Mouse (Mus musculus): Measurements from ENCODE around the gene Cpeb2.

The Cpeb2 gene

DNA sequence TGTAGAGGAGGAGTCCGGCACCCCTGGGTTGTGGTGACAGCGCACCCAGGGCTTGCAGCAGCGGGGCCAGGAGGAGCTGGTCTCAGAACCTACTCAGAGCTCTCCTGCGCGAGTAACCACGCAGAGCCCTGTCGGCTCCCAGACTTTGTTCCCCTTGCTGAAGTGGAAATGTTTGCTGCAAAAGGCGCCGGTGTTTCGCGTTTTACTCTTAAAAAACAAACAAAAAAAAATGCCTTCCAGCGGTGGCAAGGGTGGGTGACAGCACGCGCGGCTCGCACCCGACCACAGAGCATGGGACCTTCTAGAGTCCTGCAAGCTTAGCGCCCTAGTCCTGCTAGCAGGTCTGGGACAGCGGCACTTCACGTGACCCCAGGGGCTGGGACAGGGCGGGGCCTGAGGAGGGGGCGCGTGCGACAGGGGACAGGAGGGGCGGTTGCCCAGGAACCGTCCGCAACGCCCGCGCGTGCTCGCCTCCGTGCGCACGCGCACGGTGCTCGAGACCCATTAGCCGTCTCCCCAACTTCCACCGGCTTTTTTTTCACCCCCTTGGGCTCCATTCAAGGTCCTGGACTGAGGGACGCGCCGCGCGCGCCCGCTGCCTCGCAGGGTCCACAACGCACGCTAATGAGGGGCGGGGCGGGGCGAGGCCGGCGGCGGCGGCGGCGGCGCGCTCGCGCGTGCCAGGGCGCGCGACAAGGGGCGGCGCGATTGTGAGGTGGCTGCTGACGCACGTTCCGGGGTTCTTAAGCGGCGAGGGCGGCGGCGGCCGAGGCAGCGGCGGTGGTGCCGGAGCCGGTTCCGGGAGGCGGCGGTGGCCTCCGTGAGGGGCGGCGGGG is at the start of gene Cpeb2:
Gene Cpeb2, plus strand, starts transcription at position 691 of the 836 bp plus-strand sequence.
- DNase-seq (ENCODE audit: low spot score), result peak; percentile 94

DNA sequence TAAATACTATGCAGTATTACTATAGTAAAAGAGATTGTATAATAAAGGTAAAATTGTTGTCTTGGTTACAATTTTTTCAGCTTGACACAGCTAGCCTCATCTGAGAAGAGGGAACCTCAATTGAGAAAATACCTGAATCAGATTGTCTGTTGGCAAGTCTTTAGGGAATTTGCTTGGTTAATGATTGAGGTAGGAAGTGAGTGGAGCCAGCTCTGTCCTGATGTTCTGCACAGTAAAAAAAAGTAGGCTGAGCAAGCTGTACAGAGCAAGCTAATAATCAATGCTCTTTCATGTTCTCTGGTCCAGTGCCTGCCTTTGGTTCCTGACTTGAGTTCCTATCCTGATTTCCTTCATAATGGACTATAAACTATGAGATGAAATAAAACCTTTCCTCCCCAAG is 49.4 kb upstream of the Cpeb2 start:
- DNase-seq (ENCODE audit: low spot score), result no peak

DNA sequence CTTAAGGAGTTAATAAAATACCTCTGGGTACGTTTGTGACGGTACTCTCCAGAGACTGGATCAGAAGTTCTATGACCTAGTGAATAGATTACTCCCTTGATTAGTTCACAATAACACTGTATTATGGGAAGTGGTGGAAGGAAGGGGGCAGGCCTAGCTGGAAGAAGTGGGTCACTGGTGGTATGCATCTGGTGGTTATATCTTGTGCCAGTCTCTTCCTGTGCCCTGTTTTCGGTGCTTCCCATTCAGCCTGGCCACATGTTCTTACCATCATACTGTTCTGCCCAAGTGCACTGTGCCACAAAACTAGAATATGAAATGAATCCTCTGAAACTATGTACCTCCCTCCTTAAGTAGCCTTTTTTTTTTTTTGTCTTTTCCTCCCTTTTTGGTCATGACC is 48.1 kb upstream of the Cpeb2 start:
- DNase-seq (ENCODE audit: low spot score), result no peak

DNA sequence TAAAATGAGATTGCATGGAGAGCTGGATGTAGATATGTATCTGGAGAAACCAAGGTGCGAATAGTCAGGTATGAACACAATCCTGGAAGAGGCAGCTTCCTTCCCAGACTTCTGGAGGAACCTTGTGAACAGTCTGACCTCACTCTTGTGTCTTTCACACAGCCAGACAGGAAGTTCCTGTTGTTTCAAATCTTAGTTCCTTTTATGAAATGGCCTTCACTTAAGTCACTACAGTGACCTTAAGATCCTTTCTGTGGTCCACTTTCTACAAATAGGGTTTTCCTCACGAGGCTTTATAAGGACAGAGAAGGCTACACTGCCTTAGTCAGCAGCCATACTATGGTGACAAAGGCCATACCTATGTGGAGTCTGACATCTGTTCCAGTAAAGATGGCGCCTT is 47.5 kb upstream of the Cpeb2 start:
- no peak for DNase-seq (ENCODE audit: low spot score)

DNA sequence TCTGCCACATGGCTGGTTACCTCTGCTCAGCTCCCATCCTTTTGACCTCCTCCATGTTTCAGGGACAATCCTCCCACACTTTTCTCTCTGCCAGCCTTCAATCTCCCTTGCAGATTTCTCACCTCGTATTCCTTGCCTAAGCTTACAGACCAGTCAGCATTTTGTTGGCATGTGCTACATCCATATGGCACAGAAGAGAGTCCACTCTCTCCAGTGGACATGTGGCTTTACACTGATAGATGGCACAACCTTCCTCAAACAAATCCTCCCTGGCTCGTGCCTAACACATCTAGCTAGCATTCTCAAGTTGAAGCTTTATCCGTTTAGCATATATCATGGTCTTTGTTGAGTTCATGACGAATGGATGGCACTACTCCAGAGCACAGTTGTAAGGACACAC is 32.3 kb upstream of the Cpeb2 start:
- DNase-seq (ENCODE audit: low spot score), result no peak

DNA sequence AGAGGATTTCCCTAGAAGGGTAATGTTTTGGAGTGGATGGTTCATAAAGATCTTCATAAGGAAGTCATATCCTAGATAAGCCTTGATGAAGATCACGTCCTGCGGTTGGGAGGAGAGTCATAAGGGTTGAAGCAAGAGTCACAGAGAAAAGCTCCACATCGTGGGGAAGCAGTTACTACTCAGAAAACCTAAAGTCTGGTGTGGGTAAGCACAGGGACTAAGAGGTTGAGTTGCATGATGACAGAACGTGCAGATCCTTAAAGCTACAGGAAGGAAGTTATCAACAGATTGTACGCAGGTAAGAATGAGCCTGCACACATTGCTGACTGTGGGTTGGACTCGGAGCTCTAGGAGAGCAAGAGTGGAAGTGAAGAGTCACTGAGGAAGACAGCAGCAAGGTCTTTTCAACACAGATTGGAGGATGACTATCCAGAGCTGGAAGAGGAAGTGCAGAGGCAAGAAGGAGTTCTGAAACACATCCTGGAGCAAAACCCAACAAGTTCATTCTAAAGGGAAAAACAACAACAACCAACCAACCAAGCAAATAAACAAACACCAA is 26.4 kb upstream of the Cpeb2 start:
- no peak for DNase-seq (ENCODE audit: low spot score)

DNA sequence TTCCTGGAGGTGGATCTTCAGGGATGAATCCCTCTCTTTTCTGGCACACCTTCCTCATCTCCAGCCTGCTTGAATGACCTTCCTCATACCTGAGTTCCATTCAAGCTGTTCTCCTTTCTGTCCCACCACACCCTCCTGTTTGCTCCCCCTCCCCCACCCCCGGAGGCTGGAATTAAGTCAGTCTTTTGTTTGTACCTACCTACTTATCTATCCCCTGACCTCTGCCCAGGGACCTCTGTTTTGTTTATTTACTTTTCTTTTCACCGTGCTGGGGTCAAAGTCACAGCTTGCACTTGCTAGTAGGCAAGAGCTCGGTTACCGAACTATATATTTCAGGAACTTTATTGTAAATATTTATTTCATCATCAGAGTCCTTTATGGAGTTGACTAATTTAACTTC is 15.5 kb upstream of the Cpeb2 start:
- no peak for DNase-seq (ENCODE audit: low spot score)

DNA sequence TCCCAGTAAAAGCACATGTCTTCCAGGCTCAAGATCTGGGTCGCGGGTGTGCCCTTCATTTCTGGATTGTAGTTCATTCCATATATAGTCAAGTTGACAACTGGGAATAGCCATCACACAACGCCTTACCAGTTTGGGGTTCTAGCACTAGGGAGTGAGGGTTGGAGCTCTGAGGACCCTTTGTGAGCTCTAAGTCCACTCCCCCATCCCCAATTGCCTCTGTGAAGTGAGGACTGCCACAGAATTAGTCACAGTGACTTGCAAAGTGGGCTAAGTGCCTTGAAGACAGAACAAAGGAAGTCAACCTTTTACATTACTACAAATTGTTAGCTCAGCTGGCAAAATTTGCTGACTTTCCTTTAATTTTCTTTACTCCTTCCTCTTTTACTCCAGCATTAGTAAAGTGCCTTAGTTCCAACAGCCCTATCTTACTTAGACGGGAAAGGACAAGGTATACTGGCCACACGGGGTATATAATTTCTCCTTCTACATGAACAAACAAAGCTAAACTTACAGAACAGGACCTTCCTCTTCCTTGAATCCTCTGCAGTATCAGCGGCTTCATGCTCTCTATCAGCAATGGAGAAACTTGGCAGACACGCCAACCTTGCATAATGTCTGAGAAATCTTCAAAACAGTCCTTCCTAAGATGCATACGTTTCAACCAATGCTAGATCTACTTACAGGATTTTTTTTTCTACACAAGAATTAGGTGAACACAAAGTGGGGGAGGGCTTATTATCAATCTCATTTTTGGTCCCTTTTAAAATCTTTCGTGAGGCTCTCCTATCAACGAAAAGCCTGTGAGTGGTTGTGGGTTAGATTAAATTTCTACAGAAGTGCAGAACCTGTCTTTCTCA is 14.8 kb upstream of the Cpeb2 start:
- peak; percentile 7 for DNase-seq (ENCODE audit: low spot score)

DNA sequence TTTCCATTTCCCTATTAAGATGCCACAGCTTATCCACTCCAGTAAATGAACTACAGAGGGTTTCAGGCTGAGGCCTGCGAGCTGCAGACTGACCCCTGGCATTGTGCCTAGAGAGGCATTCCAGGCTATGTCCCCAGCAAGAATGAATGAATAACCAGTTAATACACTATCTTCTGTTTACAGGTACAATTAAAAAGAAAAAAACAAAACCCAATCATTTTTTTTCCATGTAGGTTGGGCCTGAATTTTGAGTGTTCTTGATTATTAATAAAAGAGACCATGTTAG is 14.2 kb upstream of the Cpeb2 start:
- DNase-seq (ENCODE audit: low spot score), result no peak

DNA sequence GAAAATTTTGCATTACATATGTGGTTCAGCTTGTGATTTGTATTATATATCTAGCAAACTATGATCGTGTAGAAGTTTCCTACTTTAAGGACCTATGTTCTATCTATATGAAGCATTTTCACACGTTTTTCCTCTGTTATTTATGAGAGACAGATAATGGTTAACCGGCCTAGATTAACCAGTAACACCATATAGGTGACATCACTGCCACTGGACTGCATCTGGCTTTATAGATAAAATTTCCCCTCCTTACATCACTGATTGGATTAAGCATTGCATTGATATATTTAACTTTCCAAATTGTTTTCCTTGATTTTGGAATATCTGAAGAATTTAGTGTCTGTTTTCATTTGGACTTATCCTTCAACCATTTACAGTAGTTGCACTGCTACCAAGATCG is 9.6 kb upstream of the Cpeb2 start:
- DNase-seq (ENCODE audit: low spot score), result no peak

DNA sequence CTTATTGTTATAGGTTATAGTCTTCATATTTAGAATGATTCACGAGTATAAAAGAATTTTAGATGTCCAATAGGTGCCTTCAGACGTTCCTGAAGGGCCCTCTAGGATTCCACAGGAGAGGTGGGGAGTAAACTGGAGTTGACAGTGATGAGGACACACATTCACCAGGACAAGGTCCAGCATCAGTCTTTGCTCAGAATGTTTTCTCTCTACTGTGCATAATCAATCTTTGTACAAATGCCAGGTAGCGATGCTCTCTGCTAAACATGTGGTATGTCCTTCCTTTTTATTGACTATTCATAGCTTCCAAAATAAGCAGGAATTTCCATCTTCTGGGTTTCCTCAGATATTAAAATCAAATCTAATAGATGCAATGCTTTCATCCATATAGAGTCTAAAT is 8.7 kb upstream of the Cpeb2 start:
- no peak for DNase-seq (ENCODE audit: low spot score)

DNA sequence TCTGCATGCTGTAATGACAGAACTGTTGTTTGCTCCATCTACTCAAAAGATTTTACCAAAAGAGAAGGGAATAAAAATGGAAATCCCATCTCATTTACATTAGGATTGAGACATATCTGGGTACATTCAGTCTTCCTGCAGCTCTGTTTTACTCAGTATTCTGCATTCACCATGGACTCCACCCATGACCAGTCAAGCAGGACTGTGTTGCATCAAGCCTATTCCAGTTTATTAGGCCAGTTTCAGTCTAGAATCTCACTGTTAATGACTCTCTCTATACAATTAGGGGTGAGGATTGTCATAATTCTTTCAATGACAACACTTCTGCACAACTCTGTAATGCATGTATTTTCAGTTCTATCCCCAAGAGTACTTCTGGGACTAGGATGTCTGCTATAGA is 6.8 kb upstream of the Cpeb2 start:
- DNase-seq (ENCODE audit: low spot score), result no peak

DNA sequence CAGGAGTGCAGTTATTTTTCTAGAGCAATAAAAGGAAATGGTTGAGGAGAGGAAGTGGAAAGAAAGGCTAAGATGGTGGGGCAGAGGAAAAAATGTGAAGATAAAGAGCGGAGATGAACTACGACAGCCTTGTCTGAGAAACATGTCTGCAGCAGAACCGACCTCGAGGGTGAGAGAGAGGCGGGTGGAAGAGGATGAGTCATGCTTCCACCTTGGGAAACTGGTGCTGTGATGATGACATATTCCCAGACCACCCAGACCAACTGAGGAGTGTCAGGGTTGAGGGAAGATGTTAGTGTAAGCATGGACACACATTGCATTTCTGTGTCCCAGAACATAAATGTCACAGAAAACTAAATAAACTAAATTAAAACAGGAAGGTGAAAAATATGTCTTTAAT is 5.4 kb upstream of the Cpeb2 start:
- DNase-seq (ENCODE audit: low spot score), result peak; percentile 6

DNA sequence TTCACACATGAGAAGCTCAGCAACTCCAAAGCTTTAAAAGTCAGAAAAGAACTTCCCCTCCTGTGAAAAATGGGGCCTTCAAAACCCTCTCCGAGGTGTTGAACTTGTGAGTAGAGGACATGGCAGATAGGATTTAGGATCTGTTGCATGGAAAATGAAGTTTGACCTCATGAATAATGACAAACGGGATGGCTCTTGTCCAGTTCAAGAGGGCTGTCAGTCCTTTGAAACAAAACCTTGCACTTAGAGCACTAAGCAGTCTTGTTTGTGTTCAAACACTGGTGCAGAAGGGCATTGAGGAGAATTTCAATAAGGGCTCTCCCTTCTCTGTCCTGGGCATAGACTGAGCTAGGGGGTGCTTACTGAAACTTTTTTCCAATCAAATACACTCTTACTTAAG is 1.9 kb upstream of the Cpeb2 start:
- DNase-seq (ENCODE audit: low spot score), result no peak

DNA sequence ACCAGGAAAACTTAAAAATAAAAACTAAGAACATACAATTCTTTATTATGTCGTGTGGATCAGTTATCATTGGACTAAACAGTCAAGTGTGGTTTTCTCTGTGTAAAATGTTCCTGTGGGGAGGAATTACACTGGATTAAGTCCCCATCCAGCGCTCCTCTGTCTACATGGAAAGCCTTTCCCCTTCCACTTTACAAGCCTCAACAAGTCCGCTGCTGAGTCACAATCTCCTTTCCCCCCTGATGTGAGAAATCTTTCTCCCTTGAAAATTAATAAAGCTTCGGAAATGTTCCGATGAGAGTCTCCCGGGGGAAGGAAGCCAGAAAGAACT is 856 bp upstream of the Cpeb2 start:
- no peak for DNase-seq (ENCODE audit: low spot score)

DNA sequence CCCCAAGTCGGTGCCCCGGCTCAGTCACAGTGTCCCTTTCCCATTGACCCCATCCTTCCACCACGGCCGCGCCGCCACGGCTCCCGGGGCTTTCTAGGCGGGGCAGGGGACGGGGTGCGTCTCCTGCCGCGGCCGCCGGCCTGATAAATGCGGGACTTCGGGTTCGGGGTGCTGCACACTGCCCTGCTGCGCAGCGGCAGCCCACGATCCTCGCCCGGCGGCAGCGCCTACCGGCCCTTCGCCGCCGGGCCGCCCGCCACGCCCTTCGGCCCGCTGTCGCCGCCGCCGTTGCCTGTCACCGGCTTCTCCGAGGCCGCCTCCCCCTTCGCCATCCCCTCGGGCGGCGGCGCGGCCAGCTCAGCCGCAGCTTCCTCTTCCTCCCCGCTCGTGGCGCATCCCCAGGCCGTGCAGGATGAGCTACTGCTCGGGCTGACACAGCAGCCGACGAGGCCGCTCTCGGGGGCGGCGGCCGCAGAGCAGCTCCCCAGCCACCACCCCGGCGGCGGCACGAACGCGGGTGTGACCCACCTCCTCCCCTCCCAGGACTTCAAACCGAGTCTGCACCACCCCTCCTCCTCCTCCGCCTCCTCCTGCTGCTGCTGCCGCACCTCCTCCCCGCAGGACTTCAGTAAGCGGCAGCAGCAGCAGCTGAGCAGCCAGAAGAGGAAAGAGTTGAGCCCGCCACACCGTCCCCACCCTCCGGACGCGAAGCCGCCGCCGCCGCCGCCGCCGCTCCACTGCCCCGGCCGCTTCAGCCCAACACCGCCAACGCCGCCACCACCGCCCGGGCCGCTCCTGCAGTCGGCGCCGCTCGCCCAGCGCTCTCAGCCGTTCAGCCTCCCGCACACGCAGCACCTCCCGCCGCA is 579 bp downstream of the Cpeb2 start:
- peak; percentile 83 for DNase-seq (ENCODE audit: low spot score)

DNA sequence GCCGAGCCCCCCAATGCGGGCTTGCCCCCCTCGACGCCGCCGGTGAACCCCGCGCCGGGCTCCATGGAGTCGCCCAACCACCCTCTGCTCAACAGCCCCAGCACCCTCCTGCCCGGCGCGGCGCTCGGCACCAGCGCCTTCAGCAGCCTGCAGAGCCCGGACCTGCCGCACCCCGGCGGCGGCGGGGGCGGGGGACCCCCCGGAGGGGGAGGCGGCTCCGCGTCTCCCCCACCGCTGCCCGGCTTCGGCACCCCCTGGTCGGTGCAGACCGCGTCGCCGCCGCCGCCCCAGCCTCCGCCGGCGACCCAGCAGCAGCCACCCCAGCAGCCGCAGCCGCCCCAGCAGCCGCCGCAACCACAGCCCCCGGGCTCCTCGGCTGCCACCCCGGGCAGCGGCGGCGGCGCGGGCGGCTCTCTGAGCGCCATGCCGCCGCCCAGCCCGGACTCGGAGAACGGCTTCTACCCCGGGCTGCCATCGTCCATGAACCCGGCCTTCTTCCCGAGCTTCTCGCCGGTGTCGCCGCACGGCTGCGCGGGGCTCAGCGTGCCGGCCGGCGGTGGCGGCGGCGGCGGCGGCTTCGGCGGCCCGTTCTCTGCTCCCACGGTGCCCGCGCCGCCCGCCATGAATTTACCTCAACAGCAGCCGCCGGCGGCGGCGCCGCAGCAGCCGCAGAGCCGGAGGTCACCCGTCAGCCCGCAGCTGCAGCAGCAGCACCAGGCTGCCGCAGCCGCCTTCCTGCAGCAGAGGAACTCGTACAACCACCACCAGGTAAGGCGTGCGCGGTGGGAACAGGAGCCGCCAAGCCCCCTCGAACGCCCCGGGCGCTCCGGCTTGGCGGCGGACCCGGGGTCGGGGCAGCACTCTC is 1.6 kb downstream of the Cpeb2 start:
- DNase-seq (ENCODE audit: low spot score), result peak; percentile 5

DNA sequence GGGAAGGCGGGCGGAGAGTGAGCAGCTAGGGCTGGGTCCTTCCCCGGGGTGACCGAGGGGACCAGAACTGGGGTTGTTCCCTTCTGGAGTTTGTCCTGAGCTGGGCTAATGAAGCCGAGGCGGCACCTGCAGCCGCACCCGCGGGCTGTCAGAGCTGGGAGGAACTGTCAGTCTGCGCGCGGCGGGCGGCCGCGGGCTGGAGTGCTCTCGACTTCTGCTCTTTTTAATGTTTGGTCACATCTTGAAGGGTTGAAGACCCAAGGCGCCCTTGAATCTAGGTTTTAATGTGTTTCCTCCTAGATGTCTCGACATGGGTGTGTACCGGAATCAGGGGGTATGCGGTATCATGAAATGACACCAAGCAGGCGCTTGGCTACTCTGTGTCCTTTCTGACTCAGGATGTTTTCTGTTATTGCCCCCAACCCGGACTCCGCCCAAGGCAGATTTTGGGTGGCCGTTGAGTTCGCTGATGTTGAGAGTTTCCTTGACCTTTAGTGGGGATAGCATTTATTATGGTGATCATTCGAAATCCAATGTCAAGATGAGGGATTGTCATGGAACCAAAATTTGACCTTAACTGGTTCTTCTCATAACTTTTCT is 2.3 kb downstream of the Cpeb2 start:
- DNase-seq (ENCODE audit: low spot score), result no peak

DNA sequence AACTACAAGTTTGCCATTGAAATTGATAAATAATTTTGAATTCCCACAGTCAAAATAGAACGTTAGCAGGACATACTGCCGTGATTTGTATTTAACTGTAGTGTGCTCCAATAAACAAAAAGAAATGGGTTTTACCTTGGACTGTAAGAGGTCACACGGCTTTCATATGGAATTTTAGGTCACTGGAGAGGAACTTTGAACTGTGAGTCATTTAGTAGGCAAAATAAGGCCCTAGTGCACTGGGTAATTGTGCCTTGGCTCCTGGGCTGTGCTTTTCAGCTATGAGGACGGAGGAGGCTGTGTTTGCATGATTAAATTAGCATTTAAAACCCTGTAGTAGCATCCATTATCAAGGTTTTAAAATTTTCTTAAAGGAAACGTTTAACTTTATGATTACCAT is 3.0 kb downstream of the Cpeb2 start:
- no peak for DNase-seq (ENCODE audit: low spot score)

DNA sequence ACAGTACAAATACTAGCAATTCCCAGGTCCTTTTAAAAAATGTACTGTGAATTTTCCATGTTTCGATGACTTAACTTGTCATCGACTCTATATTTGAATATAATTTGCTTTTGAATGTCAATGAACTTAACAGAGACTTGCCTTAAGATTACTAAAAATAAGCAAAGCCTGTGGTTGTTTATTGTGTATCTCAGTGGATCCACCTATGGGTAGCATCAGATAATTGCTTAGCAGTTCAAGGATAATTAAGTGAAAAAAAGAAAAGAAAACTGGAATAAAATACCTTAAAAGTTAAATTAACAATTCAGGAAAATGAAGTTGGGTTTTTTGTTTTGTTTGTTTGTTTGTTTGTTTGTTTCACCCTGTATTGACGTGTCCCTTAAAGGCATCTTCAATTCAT is 3.5 kb downstream of the Cpeb2 start:
- DNase-seq (ENCODE audit: low spot score), result no peak

DNA sequence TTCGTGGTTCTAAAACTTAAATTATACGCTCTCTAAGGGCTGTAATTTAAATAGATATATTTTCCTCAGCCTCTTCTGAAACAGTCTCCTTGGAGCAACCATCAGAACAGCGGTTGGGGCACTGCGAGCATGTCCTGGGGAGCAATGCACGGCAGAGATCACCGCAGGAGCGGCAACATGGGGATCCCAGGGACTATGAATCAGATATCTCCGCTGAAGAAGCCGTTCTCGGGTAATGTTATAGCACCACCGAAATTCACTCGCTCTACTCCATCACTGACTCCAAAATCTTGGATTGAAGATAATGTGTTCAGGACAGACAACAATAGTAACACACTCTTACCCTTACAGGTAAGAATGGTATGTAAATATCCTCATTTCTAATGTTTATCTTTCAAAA is 4.3 kb downstream of the Cpeb2 start:
- DNase-seq (ENCODE audit: low spot score), result no peak

Data from ovary, adult 18-20 months (tissue).